Mouse (Mus musculus) embryo, embryonic 10 days (tissue): ENCODE results near the gene Igfbp4.

Experiments used
- DNase-seq: peaks from one replicate; pipeline ENCODE4 v3.0.0-alpha.2; 2015; ENCODE audit warnings: low spot score

Igfbp4 gene

DNA sequence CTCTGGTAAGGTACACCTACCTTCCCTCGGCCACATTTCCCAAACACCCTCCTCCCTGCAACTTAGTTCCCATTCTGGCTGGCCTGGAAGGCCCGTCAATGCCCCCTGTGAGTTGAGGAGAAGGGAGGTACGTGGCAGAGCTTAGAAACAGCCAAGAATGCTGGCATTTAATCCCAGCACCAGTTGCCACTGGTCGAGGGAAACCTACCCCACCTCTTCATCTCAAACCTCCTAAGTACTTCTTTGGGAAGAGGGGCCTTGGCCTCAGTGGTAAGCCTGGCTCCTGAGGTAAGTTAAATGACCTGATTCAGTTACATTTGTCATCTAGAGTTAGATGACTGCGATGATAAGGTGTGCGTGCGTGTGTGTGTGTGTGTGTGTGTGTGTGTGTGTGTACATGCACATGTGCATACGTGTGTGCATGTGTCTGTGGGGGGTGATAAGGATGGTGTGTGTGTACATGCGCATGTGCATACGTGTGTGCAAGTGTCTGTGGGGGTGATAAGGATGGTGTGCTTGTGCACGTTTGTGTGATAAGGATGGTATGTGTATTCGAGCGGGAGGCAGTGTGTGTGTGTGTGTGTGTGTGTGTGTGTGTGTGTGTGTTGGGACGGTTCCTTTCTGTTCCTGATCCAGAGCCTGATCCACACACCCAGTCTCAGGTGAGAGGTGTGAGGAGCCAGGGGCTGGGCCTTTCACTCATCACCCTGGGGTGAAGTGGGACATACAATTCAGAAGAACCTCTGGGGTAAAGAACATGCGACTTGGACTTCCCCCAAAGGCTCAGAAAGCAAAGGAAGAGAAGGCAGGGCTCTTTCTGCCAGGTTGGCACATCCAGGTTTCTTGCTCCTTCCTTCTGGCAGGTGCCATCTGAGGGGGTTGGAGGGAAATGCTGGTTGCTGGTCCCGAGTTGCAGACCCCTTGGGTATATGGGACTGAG lies 1.1 kb downstream of the Igfbp4 start:
- no peak for DNase-seq

DNA sequence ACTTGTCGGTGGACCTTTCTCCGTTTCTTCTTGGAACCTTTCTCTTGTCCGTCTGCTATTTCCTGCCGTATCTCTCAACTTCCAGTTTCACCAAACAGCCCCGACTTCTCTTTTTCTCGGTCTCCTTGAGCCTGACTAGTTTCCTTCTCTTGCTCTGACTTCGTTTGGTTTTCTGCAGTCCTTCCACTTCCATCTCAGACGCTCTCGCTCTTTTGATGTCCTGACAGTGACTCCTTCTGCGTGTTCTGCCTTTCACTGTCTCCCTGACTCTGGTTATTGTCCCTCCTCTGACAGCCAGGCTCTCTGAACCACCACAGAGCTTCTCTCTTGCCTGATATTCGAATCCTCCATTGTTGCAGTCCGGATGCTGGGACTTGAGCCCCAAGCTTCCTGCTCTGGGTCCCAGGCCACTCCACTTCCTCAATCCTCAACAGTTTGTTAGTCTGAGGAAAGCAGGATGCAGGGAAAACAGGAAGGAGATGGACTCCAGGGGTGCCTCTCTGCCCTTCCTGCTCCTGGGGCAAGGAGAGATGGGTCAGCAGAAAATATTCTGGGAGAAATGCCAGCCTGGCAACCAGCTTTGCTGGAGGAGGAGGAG lies 1.9 kb downstream of the Igfbp4 start:
- DNase-seq = peak; percentile 50

DNA sequence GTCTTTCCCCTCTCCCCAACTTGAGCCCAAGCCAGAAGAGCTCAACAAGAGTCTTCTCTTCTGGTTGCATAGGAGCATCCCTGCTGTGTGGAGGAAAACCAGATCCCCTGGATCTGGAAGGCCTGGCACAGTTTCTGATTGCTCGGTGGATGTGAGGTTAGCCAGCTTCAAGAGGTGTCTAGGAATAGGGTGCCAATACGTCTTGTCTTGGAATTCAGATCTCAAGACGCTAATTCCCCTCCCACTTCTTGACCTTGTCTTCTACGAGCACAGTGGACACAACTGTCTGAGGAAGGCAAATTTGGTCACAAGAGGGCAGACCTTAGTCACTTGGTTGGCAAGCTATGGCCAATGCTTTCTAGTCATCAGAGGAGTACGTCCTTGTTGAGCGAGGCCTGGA lies 2.6 kb downstream of the Igfbp4 start:
- no peak for DNase-seq

DNA sequence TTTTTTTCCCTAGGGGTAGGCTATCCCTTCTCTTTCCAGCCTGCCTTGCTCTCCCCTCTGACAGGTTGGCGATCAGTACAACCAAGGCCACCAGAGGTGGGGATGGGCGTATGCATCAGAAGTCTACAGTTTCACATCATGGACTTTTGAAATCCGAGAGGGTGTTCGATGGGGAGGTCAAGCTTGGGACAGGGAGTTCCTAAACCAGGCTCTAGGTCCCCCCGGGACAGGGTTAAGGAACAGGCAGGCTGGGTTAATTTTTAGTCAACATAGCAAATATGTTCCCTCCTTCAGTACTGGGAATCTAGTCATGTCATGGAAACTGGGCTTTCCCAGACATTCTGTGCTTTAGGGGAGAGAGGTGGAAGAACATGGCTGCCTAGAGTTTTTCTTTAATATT lies 3.3 kb downstream of the Igfbp4 start:
- no peak for DNase-seq

DNA sequence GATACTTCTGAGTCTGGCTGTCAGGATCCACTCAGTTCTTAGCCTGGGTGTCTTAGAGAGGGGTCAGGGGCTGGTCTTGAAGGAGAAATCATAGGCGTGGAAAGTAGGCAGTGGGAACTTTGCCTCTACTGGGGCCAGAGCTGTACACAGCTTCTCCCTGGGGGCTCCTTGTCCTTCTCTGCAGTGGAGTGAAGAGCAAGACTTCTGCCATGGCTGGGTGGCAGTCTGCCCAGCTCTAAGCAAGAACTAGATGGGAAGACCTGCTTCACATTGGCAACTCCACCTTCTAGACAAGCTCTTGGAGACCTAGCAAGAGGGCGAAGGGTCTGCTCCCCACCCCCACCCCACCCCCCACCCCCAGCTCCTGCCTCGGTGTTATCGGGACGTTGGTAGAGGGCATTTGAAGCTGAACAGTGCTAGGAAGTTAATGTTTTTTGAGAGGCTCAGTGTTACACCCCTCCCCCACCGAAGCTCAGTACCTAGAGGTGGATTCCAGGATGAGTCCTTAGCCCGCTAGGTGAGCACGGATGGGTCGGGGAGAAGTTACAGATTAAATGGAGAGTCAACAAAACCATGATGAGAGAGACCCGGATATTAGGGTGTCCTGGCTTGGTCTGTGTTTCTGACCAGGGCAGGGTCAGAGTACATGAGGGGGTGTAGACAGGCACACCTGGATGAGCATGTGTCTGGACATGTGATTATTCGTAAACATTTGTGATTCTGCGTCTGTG lies 4.3 kb downstream of the Igfbp4 start:
- DNase-seq = no peak

DNA sequence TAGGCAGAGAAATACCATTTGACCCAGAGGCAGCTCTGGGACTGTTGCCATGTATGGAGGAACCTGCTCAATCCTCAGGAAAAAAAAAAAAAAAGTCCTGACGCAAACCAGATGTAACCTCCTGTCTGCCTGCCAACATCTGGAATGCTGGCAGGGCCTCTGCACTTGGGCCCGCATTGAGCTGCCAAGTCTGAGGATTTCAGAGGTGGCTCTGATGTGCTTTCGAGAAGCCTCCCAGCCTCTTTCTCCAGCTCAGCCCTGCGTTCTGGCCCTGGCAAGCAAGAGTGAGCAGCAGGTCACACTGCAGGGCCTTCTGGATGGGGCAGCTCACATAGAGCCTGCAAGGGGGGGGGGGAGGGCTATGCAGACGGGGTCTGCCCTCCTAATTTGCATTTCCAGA lies 6.1 kb downstream of the Igfbp4 start:
- no peak for DNase-seq

DNA sequence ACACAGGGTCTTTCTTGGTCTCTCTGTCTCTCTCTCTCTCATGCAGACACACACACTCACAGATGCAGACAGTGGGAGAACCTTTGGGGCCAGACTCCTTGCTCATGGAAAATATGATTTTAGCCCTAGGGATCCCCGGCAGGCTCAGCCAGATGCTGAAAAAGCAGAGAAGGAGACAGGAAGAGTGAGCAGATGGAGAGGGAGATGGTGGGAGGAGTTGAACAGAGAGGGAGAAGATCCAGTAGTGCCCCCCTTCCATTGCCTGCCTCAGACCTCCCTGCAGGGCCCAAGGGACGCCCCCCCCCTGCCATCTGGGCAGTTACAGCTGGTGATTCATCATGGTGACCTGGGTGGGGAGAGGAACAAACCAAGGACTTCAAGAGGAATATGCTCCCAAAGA lies 6.6 kb downstream of the Igfbp4 start:
- DNase-seq = no peak

DNA sequence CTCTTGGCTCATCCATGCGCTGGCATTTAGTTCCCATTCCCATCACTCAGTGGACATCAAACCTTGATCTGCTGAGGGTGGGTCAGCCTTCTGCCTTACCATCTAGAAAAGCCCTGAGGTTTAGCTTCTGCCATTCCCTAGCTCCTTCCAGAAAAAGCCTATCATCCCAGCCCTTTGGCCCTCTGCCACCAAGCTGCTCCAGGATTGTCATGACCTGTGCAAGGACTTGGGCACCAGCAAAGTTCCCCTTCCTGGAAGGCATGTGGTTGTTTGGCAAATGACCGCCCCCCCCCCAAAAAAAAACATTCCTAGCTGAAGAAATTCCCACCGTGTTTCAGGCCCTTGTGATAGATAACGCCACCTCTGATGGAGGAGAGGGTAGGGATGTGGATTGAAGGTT lies 14.1 kb downstream of the Igfbp4 start:
- DNase-seq = no peak

DNA sequence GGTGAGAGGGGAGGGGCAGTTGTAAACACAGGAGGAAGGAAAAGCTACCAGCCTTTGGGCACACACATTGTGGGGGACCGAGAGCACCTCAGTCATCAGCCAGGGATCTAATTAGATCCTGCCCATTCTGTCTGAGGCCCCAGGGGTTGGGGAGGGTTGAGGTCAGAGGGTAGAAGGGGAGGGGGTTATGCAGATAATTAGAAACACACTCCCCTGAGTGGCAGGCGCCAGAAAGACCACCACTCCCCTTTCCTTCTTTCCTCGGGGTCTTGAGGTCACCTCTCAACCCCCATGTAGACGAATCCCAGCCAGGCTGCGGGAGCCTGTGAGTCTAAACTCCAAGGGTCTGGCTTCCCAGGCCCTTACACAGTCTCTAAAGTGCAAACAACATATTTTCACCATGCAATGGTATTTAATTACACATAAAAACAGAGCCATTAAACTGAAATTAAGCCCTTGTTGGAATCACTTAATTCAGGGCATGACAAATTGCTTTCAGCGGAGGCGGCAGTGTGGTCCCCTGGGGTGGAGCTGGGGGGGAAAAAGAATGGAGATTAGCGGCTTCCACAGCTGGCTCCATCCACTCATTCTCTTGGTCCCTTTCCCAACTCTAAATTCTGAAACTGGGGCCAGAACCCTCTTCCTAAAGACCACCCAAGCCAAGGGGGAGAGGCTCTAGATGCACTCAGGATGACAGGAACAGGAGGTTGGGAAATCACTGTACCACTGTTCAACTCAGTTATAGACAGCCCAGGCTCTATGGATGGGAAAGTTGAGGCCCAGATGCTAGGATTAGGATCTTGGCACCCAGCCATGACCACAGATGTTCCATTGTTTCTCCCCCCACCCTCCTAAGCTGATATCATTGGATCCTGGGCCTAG lies 14.8 kb downstream of the Igfbp4 start:
- peak; percentile 84 for DNase-seq

DNA sequence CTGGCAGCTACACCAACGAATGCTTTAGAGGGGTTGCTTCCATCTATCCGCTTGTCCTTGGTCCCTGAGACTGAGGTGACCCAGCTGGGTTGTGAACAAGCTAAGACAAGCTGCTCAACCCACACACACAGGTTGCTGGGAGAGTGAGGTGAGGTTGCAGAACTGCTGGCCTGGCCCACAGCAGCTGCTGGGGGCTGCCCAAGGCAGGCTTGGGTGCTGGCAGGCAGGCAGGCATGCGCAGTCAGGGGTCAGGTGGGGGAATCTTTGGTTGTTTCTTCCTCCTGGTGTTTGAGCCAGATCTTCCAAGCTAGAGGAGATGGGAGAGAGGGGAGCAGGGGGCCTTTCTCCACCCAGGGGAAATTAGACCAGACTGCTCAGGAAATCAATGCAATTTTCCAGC lies 19.4 kb downstream of the Igfbp4 start:
- no peak for DNase-seq

DNA sequence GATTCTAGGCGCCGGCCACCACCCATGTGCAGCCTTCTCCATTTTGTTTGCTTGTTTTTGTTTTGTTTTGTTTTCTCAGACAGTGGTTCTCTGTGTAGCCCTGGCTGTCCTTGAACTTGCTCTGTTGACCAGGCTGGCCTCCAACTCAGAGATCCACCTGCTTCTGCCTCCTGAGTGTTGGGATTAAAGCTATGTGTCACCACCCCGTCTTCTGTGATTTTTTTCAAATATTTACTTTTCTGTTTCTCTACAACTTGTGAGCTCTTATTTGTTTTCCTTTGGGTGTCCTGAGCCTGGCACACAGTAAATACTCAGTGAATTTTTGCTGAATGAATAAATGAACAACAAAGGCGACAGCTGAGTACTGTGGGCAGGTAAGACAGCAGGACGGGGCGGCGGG lies 21.6 kb downstream of the Igfbp4 start:
- no peak for DNase-seq

DNA sequence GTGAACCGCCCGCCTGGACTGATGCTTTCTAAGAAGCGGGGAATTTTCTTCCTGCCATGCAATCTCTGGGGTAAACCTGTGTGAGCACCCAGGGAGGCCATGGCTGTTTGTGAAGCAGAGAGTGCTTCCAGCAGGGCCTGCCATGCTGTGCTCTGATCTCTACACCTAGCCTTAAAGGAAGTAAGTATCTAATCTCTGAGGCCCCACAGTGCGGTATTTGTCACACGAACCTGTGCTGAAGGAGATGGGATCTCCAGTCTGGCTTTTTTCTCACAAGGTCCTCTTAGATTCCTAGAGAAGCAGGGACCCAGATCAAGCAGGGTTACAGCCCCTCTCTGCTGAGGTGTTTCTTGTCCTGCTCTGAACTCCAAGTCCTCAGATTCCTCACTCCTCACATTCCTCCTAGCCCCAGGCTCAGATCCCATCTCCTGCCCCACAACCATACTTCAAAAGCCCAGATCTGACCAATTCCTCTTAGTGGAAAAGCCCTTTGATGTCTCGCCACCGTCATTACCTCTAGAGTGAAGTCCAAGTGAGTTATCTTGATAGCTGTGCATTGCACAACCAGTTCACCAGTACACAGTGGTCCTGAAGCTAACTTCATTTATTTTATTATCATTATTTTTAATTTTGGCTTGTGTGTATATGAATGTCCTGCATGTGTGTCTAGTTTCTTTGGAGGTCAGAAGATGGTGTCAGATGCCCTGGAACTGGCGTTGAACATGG lies 22.5 kb downstream of the Igfbp4 start:
- no peak for DNase-seq

DNA sequence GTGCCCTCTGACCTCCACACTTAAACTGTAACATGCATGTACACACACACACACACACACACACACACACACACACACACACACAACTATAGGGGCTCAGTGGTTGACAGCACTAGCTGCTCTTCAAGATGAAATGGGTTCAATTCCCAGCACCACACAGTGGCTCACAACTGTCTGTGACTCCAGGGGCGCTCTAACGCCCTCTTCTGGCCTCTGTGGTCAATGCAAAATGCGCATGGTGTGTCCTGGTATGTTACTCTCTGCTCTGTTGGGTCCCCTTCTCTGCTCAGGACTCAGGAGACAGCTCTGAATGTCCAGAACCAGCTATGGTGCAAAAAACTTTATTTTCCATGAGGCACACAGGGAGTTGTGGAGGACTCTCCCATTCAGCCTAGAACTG lies 24.3 kb downstream of the Igfbp4 start:
- DNase-seq = no peak

DNA sequence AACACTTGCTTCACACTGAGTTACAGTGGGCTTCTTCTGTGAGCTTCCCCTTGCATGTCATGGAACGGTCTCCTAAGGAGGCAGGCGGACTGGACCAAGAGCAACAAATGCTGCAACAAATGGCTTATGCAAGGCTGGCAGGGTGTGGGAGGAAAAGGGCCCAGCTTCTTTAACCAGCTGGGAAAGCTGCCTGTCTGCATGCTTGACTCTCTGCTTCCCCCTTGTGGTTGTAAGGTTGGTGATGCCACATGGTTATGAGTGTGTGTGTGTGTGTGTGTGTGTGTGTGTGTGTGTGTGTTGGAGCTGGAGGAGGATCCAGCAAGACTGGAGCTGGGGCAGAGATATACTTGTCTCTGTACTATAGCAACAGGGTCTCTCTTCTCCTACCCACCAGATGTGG lies 24.9 kb downstream of the Igfbp4 start:
- DNase-seq = peak; percentile 93

DNA sequence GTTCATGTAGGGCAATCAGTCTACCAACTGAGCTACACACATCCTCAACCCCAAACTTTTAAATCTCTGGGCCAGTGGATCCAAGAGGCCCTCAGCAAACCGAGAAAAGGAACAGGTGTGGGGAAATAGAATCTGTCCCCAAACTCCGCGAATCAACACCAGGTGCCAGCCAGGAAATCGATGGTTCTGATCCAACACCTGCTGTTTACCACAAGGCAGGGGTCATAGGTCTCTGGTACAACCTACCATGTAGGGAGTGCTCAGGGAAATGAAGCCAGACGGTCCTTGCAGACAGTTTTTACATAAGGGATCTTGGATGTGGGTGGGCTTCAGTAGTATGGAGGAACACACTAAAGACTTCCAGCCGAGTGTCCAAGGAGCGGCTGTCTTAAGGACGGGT lies 26.5 kb downstream of the Igfbp4 start:
- DNase-seq = no peak

DNA sequence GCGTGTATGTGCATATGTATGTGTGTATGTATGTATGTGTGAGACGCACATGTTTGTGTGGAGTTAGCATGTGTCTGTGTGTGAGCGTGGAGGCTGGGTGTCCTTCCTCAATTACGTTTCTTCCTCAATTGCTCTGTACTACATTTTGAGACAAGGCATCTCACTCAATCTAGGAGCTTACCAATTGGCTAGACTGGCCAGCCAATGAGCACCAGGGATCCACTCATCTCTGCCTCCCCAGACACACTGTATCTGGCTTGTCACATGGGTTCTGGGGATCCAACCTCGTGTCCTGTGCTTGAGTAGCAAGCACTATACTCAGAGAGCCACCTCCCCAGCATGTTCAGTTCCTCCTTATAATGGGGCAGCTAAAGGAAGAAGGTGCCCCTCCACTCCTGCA lies 27.4 kb downstream of the Igfbp4 start:
- DNase-seq = no peak

DNA sequence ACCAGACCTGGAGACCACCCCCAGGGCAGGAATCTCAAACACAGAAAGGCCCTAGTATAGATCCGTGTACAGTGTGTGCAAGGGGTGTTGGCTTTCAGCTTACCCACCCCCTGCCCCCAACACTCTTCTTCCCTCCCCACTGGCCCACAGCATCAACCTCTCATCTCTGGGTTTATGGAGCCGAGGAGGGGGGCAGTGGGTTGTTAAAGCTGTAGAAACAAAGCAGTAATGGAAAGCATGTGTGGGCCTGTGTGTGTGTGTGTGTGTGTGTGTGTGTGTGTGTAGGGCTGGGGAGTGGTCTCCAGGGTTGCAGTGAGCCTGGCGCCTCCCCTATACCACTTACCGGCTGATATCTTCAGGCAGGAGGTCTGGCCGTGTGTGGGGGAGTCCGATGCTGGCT lies 30.8 kb downstream of the Igfbp4 start:
- DNase-seq = peak; percentile 76

DNA sequence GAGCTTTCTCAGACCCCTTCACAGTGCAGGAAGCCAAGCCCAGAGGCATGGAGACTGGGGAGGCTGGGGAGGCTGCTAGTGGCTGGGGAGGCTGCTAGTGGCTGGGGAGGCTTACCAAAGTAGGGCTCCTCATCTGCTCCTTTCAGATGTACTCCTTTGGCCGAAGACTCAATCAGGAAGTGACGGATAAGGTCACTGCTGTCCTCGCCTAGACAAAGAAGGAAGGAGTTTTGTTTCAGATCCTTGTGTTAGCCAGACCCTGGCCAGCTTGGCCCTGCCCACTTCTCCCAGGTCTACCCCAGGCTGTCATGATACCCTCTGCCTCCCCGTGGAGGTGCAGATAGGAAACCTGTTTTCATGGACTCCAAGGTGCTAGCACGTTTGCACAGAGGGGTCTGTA lies 32.7 kb downstream of the Igfbp4 start:
- no peak for DNase-seq

DNA sequence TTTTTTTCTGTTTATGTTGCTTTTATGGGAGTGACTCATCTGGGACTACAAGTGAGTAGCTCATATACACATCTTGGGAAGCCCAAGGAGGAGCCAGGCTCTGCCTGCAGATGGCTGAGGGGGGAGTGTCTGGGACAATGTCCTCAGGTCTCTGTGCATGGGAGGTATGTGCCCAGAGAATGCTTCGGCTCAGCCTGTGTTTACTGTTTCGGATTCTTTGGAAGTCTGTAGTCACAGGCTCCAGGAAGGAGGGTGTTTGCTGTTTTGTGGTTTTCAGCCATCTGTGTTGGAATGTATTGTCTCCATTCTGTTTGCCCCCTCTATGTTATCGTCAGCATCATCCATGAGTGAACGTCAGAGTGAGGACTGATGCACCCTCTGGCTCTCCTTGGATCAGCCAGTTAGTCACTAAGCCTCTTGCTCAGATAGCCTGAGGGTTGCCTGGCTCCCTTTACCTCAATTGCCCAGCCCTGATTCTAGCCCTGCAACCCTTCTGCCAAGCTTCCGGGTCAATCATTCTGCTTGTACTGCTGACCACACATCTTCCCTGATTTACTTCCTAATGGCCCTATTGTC lies 35.8 kb downstream of the Igfbp4 start:
- no peak for DNase-seq

DNA sequence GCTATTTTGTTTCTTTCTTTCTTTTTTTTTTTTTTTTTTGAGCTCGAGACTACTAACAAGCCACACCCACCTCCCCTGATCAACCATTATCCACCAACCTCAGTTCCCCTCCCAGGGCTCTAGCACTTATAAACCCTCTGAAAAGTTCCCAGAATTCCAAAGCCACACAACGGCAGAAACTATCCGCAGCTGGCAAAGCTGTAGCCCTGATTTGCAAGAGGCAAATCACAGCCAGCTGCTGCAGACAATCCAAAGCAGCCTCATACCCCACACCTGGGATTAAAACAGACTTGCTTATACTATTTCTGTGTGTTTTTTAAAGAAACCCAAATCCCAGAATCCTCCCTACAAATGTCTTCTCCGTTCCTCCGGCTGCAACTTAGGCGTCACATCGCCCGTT lies 36.8 kb downstream of the Igfbp4 start:
- DNase-seq = no peak
